Comparison of ENCODE assay signal across 26 mouse cellular contexts in the genomic region with DNA sequence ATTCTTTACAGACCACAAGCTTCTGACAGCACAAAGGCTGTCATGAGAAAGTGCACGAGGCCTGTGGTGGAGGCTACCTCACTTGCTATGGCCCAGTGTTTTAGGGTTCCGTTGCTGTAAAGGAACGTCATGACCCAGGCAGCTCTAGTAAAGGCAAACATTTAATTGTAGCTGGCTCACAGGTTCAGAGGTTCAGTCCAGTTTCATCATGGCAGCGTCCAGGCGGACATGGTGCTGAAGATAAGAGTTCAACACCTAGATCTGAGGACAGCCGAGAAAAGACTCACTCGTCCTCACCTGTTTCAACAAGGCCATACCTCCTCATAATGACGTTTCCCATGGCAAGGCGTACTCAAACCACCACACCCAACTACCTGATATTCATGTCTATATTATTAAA.
"Had no signal": no experiment of that assay in that cellular context is flagged by ENCODE, and none has a peak within 500 bp of the region (broad histone marks: within the 10 kb centered on the region; RNA-seq: fewer than 3 reads in every experiment).

No protein-coding gene starts in this region.

- H3K4me3 ChIP-seq: embryonic facial prominence, embryonic 10.5 days; embryonic facial prominence, embryonic 12.5 days; embryonic facial prominence, embryonic 13.5 days; embryonic facial prominence, embryonic 15.5 days; erythroblast, embryonic 14.5 days; forebrain, embryonic 10.5 days; forebrain, embryonic 12.5 days; forebrain, embryonic 13.5 days; forebrain, embryonic 15.5 days; gastrocnemius, adult 2 months; heart, adult 2 months had no signal

- DNase-seq: cerebellum, adult 2 months; cerebellum, adult 8-10 months; cerebellum, adult 9-10 months; cerebellum, adult 9-11 months; cerebellum, postnatal 10 days; cerebellum, postnatal 14 days; cerebellum, postnatal 25 days; cerebellum, postnatal 36 days; embryo, embryonic 11 days; forebrain, postnatal 0 days; gastrocnemius, adult 2 months; gastrocnemius, postnatal 10 days; gastrocnemius, postnatal 14 days; gastrocnemius, postnatal 25 days; gastrocnemius, postnatal 36 days; heart, adult 18-20 months; heart, adult 2 months had no signal

- H3K27me3 ChIP-seq: embryonic facial prominence, embryonic 12.5 days; embryonic facial prominence, embryonic 13.5 days; embryonic facial prominence, embryonic 15.5 days; forebrain, embryonic 12.5 days; forebrain, embryonic 13.5 days; forebrain, embryonic 15.5 days had no signal

- H3K27ac ChIP-seq: embryonic facial prominence, embryonic 10.5 days; embryonic facial prominence, embryonic 12.5 days; embryonic facial prominence, embryonic 13.5 days; embryonic facial prominence, embryonic 15.5 days; forebrain, embryonic 10.5 days; forebrain, embryonic 12.5 days; forebrain, embryonic 13.5 days; forebrain, embryonic 15.5 days; gastrocnemius, adult 2 months; heart, adult 2 months had no signal

- H3K36me3 ChIP-seq: embryonic facial prominence, embryonic 10.5 days; embryonic facial prominence, embryonic 12.5 days; embryonic facial prominence, embryonic 13.5 days; embryonic facial prominence, embryonic 15.5 days; forebrain, embryonic 10.5 days; forebrain, embryonic 12.5 days; forebrain, embryonic 15.5 days had no signal

- H3K4me1 ChIP-seq: embryonic facial prominence, embryonic 12.5 days; embryonic facial prominence, embryonic 13.5 days; embryonic facial prominence, embryonic 15.5 days; forebrain, embryonic 12.5 days; forebrain, embryonic 13.5 days; forebrain, embryonic 15.5 days had no signal
